Mouse (Mus musculus): Measurements from ENCODE around the gene Decr2.
"Not testable (repeated sequence)": the region's sequence is repeated elsewhere in the genome, so short reads cannot be mapped to it uniquely, and the experiment has no call there.

Gene Decr2

GRCm38 (mm10) chr17:26057278-26057677 lies 32.9 kb downstream of the Decr2 start:
- peak; percentile 52 for DNase-seq

- DNase-seq, result no peak
Observed at GRCm38 (mm10) chr17:26055164-26055563, 35.0 kb downstream of the Decr2 start.

GRCm38 (mm10) chr17:26054133-26054845 lies 35.8 kb downstream of the Decr2 start:
- DNase-seq, result no peak

GRCm38 (mm10) chr17:26052706-26053105 lies 37.4 kb downstream of the Decr2 start:
- DNase-seq, result no peak

GRCm38 (mm10) chr17:26052074-26052473 lies 38.1 kb downstream of the Decr2 start:
- no peak for DNase-seq

GRCm38 (mm10) chr17:26048118-26048517 lies 42.0 kb downstream of the Decr2 start:
- no peak for DNase-seq

- no peak for DNase-seq
Observed at GRCm38 (mm10) chr17:26046253-26046997, 43.7 kb downstream of the Decr2 start.

GRCm38 (mm10) chr17:26045285-26045684 lies 44.9 kb downstream of the Decr2 start:
- DNase-seq, result no peak

GRCm38 (mm10) chr17:26043249-26043636 lies 46.9 kb downstream of the Decr2 start:
- peak; percentile 61 for DNase-seq

GRCm38 (mm10) chr17:26042599-26043248 lies 47.4 kb downstream of the Decr2 start:
- DNase-seq, result peak; percentile 35

- DNase-seq, result no peak
Observed at GRCm38 (mm10) chr17:26041111-26041802, 48.9 kb downstream of the Decr2 start.

- DNase-seq, result not testable (repeated sequence)
Observed at GRCm38 (mm10) chr17:26040711-26041110, 49.4 kb downstream of the Decr2 start.

- DNase-seq, result no peak
Observed at GRCm38 (mm10) chr17:26032037-26032436, 58.1 kb downstream of the Decr2 start.

- DNase-seq, result no peak
Observed at GRCm38 (mm10) chr17:26031583-26031982, 58.6 kb downstream of the Decr2 start.

Measured in right cerebral cortex, postnatal 25 days (tissue).